Mouse (Mus musculus) left cerebral cortex, adult 2 months (tissue): ENCODE data around the gene H2al1g. TPM values are rescaled to one million over a fixed set of nuclear protein-coding genes. Genes with fewer than 3 reads are reported as not detected.
A peak's percentile ranks its signal among the peaks of the same experiment; 100 is the strongest.
"Not testable (repeated sequence)": the region's sequence is repeated elsewhere in the genome, so short reads cannot be mapped to it uniquely, and the experiment has no call there.

Experiments
- DNase-seq, 2 experiments: peaks; one replicate each; pipeline ENCODE4 v3.0.0; 2021 to 2022; ENCODE audit warnings: low spot score in 2 of 2, mixed read lengths in 1 of 2; ENCODE audit errors: extremely low spot score in 1 of 2
- H3K27ac ChIP-seq: fragments of 200-600 bp; 2 replicates; pipeline ENCODE4 v1.8.1; 2022
- H3K4me3 ChIP-seq: fragments of 200-600 bp; 2 replicates; pipeline ENCODE4 v1.8.1; 2022
- CTCF ChIP-seq: fragments of 200-600 bp; IDR thresholded peaks from 2 replicates; pipeline ENCODE4 v1.8.1; 2022; ENCODE audit warnings: antibody characterized with exemption, mild to moderate bottlenecking, moderate library complexity
- intact Hi-C: fragments of 180-260 bp; cut with DNase I; formaldehyde crosslinking; loops from one replicate; pipeline ENCODE4 v1.15.1; 2025
- long read RNA-seq, 2 experiments: library from polyadenylated mRNA; stranded (forward); transcript quantifications; one replicate each; pipeline ENCODE4 v2.0.0; 2021; ENCODE audit warnings: borderline mapping rate in 2 of 2
- total RNA-seq, 2 experiments: library from RNA; stranded (reverse); gene quantifications; 2 replicates each; pipeline ENCODE4 v1.2.3; 2021

H2al1g gene
- total RNA-seq = not detected
- long read RNA-seq, experiment 1 = 0 reads
- long read RNA-seq, experiment 2 = 0 reads

DNA sequence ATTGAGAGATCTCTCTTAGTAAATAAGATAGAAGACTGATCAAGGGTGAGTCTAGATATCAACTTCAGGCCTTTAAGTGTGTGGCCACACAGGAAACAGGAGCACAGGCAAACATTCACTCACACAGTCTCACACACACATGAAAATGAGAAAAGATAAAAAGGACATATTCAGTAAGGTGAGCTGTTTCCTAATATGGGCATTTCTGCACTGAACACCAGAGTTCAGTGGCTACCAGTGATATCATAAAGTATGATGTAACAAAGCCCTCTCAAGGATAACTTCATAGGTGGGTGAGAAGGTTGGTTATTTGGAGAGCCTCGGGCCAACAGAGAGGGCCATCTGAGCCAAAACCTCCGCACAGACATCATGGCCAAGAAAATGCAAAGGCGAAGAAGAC, at the start of gene H2al1g:
H2al1g (plus strand) TSS at position 301 of the 400 bp plus-strand sequence.
- intact Hi-C loops, H3K4me3 ChIP-seq, H3K27ac ChIP-seq, DNase-seq: not testable (repeated sequence)

DNA sequence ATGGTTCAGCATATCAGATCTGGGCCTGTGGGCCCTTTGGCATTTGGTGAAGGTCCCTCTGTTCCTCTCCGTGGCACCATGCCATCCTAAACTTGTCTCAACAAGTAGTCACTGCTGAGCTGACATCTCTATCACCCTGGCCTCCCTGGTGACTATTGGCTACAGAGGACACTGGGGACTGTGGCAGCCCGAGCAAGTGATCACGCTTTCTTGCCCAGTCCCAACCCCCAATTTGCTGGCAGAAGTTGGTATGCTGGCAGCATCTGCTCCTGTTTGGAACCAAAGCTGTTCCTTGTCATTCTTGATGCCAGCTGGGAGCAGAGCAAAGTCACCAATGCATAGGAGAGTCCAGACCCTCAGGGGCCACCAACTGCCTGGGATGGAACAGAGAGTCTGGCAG, 49.0 kb upstream of the H2al1g start:
- DNase-seq = peak in 1 of 2 experiments; percentile 7
- intact Hi-C loops = no loop called here
- no peak overlapping the region for H3K27ac ChIP-seq
- no peak for TF ChIP-seq CTCF
- no peak overlapping the region for H3K4me3 ChIP-seq

DNA sequence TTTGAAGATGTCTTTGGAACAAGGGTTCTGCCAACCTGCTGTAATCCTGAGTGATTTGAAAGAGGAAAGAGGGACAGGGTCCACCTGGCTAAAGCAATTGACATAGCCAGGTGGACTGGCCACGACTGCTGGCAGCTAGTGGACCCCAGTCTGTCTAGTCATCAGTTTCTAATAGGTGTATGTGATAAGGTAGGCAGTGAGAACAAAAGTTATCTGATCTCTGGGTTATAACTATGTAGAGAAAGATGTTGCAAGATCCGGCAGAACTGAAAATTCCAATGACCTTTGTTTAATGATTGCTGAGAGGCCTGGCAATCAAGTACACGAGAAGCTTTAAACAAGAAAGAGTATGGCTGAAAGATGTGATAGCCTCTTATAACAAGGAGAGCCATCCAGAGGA, 44.9 kb upstream of the H2al1g start:
- DNase-seq = no peak
- intact Hi-C loops = no loop called here
- Histone ChIP-seq H3K4me3 (no peak overlapping the region), H3K27ac (no peak overlapping the region)
- no peak for TF ChIP-seq CTCF

DNA sequence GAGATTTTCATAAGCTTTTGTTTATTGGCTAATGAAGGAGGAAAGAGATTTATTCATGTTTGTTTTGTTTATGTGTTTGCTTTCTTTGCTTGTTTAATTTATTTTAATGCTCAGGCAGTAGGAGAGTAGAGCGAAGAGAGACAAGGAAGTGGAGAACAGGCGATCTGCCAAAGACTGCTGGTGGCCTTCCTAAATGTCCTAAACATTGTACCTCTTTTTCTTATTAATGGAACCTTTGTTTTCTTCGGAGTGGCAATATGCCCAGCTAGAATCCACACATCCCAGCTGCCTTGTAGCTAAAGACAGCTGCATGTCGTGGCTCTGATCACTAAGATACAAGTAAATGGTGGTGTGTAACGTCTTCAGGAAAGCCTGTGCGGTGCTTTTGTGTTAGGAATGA, 41.0 kb upstream of the H2al1g start:
- no peak for DNase-seq
- no peak overlapping the region for H3K4me3 ChIP-seq
- TF ChIP-seq CTCF = no peak
- H3K27ac ChIP-seq = no peak overlapping the region
- intact Hi-C loops = no loop called here

DNA sequence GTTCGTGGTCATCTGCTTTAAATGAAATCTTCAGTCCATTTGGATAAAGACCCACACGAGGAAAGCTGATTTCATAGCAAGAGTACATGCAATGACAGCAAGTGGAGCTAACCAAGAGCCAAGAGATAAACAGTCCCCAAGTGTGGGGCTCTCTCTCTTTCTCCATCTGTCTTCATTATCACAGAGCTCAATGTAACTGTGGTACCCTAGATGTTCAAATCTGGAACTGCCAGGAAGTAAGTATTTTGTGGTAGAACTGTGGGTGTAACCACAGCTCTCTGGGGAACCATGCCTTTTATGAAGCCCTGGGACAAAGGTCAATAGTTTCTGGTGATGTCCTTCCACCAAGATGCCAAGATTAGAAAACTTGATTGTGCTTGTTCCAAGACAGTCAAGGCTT, 37.3 kb upstream of the H2al1g start:
- TF ChIP-seq CTCF = no peak
- intact Hi-C loops = no loop called here
- Histone ChIP-seq H3K4me3 (no peak overlapping the region), H3K27ac (no peak overlapping the region)
- DNase-seq = no peak

DNA sequence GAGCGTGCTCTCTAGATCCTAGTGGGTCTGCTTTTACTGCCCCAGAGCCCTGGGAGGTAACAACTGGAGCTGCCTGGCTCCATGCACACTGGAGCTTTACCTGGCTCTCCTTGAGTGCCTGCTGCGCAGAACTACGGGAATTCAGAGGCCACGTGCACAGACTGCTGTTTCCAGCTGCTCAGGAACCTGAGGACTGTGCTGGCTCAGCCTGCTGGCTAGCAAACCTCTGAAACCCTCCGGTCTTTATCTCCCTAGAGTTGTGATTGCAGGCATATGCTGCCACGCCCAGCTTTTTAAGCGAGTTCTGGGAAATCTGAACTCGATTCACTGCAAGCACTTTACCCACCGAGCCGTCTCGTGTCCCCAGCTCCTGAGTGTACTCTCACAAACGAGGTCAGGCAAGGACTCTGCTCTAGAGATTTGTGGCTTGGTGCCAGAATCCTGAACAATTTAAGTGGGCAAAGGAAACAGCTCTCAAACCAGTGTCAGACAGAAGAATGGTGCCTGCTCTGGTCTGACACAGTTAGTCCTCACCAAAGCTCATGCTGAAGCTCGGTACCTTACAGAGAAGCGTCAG, 29.7 kb upstream of the H2al1g start:
- Histone ChIP-seq H3K27ac (no peak overlapping the region), H3K4me3 (no peak overlapping the region)
- DNase-seq = no peak
- TF ChIP-seq CTCF = no peak
- intact Hi-C loops = loop anchor here (5.0 kb wide), 1 partner anchor 54 kb away; no protein-coding TSS in a partner anchor

DNA sequence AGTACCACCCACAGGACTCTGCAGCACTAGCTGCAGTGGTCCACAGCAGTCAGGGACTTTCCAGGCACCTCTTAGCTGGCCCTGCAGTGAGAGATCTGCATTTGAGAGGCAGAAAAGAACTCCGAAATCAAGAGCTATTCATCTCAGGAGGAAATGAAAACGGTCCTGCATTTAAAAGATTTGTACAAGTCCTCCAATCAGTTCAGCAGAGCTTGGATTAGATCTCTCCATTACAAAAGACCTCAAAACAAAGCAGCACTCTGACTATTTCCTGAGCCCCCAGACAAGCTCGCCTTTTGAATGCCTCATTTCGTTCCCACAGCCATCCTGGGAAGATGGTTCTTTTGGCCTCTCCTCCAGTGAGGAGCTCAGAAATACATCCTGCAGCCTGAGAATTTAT, 28.8 kb upstream of the H2al1g start:
- TF ChIP-seq CTCF = no peak
- intact Hi-C loops = loop anchor here (5.0 kb wide), 1 partner anchor 53 kb away; no protein-coding TSS in a partner anchor
- H3K27ac ChIP-seq = no peak overlapping the region
- DNase-seq = no peak
- no peak overlapping the region for H3K4me3 ChIP-seq

DNA sequence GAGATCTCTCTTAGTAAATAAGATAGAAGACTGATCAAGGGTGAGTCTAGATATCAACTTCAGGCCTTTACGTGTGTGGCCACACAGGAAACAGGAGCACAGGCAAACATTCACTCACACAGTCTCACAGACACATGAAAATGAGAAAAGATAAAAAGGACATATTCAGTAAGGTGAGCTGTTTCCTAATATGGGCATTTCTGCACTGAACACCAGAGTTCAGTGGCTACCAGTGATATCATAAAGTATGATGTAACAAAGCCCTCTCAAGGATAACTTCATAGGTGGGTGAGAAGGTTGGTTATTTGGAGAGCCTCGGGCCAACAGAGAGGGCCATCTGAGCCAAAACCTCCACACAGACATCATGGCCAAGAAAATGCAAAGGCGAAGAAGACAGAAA, 19.1 kb upstream of the H2al1g start, which contains the start of gene H2al1a:
H2al1a (plus strand) TSS at position 301 of the 400 bp plus-strand sequence.
- H3K4me3 ChIP-seq, H3K27ac ChIP-seq, intact Hi-C loops, DNase-seq: not testable (repeated sequence)

DNA sequence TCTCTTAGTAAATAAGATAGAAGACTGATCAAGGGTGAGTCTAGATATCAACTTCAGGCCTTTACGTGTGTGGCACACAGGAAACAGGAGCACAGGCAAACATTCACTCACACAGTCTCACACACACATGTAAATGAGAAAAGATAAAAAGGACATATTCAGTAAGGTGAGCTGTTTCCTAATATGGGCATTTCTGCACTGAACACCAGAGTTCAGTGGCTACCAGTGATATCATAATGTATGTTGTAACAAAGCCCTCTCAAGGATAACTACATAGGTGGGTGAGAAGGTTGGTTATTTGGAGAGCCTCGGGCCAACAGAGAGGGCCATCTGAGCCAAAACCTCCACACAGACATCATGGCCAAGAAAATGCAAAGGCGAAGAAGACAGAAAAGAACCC, 15.9 kb upstream of the H2al1g start, which contains the start of gene H2al1b:
H2al1b (plus strand) TSS at position 301 of the 400 bp plus-strand sequence.
- intact Hi-C loops = not testable (repeated sequence)

DNA sequence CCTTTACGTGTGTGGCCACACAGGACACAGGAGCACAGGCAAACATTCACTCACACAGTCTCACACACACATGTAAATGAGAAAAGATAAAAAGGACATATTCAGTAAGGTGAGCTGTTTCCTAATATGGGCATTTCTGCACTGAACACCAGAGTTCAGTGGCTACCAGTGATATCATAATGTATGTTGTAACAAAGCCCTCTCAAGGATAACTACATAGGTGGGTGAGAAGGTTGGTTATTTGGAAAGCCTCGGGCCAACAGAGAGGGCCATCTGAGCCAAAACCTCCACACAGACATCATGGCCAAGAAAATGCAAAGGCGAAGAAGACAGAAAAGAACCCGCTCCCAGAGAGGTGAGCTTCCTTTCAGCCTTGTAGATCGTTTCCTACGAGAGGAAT, 12.7 kb upstream of the H2al1g start, which contains the start of gene H2al1c:
H2al1c (plus strand) TSS at position 301 of the 400 bp plus-strand sequence.
- H3K27ac ChIP-seq, H3K4me3 ChIP-seq, intact Hi-C loops, DNase-seq: not testable (repeated sequence)

More for the DNA sequence above, 15.9 kb upstream of the H2al1g start, which contains the start of gene H2al1b:
- not testable (repeated sequence) for H3K27ac ChIP-seq, DNase-seq, H3K4me3 ChIP-seq

DNA sequence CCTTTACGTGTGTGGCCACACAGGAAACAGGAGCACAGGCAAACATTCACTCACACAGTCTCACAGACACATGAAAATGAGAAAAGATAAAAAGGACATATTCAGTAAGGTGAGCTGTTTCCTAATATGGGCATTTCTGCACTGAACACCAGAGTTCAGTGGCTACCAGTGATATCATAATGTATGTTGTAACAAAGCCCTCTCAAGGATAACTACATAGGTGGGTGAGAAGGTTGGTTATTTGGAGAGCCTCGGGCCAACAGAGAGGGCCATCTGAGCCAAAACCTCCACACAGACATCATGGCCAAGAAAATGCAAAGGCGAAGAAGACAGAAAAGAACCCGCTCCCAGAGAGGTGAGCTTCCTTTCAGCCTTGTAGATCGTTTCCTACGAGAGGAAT, 9.5 kb upstream of the H2al1g start, which contains the start of gene H2al1d:
H2al1d (plus strand) TSS at position 301 of the 400 bp plus-strand sequence.
- intact Hi-C loops, H3K4me3 ChIP-seq, H3K27ac ChIP-seq, DNase-seq: not testable (repeated sequence)

DNA sequence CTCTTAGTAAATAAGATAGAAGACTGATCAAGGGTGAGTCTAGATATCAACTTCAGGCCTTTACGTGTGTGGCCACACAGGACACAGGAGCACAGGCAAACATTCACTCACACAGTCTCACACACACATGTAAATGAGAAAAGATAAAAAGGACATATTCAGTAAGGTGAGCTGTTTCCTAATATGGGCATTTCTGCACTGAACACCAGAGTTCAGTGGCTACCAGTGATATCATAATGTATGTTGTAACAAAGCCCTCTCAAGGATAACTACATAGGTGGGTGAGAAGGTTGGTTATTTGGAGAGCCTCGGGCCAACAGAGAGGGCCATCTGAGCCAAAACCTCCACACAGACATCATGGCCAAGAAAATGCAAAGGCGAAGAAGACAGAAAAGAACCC, 6.4 kb upstream of the H2al1g start, which contains the start of gene H2al1e:
H2al1e (plus strand) TSS at position 301 of the 400 bp plus-strand sequence.
- H3K27ac ChIP-seq, DNase-seq, H3K4me3 ChIP-seq, intact Hi-C loops: not testable (repeated sequence)

DNA sequence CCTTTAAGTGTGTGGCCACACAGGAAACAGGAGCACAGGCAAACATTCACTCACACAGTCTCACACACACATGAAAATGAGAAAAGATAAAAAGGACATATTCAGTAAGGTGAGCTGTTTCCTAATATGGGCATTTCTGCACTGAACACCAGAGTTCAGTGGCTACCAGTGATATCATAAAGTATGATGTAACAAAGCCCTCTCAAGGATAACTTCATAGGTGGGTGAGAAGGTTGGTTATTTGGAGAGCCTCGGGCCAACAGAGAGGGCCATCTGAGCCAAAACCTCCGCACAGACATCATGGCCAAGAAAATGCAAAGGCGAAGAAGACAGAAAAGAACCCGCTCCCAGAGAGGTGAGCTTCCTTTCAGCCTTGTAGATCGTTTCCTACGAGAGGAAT, 3.2 kb upstream of the H2al1g start, which contains the start of gene H2al1f:
H2al1f (plus strand) TSS at position 301 of the 400 bp plus-strand sequence.
- H3K4me3 ChIP-seq, DNase-seq, H3K27ac ChIP-seq, intact Hi-C loops: not testable (repeated sequence)

DNA sequence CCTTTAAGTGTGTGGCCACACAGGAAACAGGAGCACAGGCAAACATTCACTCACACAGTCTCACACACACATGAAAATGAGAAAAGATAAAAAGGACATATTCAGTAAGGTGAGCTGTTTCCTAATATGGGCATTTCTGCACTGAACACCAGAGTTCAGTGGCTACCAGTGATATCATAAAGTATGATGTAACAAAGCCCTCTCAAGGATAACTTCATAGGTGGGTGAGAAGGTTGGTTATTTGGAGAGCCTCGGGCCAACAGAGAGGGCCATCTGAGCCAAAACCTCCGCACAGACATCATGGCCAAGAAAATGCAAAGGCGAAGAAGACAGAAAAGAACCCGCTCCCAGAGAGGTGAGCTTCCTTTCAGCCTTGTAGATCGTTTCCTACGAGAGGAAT, 3.1 kb downstream of the H2al1g start, which contains the start of gene H2al1h:
H2al1h (plus strand) TSS at position 301 of the 400 bp plus-strand sequence.
- H3K4me3 ChIP-seq, DNase-seq, H3K27ac ChIP-seq, intact Hi-C loops: not testable (repeated sequence)

DNA sequence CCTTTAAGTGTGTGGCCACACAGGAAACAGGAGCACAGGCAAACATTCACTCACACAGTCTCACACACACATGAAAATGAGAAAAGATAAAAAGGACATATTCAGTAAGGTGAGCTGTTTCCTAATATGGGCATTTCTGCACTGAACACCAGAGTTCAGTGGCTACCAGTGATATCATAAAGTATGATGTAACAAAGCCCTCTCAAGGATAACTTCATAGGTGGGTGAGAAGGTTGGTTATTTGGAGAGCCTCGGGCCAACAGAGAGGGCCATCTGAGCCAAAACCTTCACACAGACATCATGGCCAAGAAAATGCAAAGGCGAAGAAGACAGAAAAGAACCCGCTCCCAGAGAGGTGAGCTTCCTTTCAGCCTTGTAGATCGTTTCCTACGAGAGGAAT, 6.3 kb downstream of the H2al1g start, which contains the start of gene H2al1i:
H2al1i (plus strand) TSS at position 301 of the 400 bp plus-strand sequence.
- H3K4me3 ChIP-seq, DNase-seq, H3K27ac ChIP-seq, intact Hi-C loops: not testable (repeated sequence)

DNA sequence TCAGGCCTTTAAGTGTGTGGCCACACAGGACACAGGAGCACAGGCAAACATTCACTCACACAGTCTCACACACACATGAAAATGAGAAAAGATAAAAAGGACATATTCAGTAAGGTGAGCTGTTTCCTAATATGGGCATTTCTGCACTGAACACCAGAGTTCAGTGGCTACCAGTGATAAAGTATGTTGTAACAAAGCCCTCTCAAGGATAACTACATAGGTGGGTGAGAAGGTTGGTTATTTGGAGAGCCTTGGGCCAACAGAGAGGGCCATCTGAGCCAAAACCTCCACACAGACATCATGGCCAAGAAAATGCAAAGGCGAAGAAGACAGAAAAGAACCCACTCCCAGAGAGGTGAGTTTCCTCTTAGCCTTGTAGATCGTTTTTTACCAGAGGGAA, 9.5 kb downstream of the H2al1g start, which contains the start of gene H2al1j:
H2al1j (plus strand) TSS at position 301 of the 400 bp plus-strand sequence.
- H3K4me3 ChIP-seq, H3K27ac ChIP-seq, intact Hi-C loops, DNase-seq: not testable (repeated sequence)
